Mouse (Mus musculus): ENCODE results near the gene Itgb4.

Itgb4 gene

DNA sequence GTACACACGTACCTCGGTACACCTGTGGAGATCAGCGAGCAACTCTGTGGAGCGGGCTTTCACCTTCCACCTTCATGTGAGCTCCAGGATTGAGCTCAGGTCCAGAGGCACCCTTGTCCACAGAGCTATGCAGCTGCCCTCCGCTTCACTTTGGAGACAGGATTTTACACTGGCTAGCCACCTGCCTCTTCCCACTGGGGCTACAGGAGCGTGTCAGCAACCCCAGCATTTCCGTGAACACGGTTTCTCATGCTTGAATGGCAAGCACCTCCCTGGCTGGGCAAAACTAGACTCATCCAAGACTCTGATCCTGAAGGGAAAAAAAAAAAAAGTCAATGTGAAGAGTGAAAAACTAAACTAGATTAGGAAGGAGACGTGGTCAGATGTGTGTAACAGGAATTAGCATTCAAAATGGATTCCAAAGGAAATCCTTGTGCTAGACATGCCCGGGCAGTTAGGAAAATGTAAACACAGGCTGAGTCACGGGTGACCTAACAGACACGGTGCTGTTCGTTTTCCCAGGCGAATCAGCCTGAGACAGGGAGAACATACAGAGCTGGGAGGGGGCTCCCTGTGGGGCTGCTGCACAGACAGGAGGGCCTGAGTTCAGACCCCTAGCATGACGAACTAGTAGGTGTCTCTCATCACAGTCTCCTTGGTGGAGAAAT is 4.4 kb upstream of the Itgb4 start:
- peak; percentile 38 for DNase-seq

DNA sequence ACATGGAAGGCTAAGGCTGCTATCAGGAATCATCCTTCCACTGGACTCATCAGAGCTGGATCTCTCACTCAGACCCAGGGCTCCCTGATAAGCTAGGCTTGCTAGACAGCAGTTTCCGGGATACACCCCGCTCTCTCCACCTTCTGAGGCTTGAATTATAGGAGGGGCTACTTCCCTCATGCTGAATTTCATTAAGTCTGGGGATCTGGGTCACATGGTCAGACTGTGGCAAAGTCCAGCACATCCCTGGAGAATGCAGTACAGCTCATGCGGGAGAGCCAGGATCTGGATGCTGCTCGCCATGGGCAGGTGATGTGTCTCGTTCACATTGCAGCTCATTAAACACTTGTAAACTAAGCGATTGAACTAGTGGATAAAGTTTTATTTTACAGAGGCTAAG is 3.5 kb upstream of the Itgb4 start:
- peak; percentile 55 for DNase-seq

DNA sequence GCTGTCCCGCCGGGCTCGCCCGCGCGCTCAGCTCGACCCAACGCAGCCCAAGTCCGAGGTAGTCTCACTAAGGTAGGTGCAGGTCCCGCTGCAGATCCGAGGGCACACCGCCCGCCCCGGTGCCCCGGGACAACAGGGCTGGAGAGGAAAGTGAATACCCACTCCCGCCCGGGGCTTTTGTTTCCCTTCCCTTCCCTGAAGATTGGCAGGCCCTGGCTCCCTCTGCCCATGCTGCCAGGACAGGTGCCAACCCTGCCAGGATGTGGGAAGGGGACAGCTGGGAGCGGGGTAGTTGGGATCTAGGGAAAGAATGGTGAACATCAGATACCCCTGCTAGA is 543 bp downstream of the Itgb4 start:
- DNase-seq: no peak

DNA sequence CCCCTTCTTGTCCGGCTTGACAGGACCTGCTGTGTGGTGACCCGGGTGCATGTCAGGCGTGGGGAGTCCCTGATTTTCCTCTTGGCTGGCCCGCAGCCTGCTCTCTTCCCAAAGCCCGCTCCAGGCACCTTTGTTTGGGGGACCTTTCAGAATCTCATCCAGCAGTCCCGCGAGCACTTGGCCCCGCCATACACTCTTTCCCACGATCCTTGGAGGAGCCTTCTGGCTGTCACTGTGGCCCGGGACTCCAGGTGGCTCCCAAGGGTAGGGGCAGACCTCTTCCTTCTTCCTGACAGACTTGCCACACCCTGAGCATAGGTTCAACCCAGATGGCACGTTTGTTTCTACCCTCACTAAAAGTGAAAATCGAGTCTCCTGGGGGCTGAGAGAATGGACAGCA is 1.0 kb downstream of the Itgb4 start:
- no peak for DNase-seq

DNA sequence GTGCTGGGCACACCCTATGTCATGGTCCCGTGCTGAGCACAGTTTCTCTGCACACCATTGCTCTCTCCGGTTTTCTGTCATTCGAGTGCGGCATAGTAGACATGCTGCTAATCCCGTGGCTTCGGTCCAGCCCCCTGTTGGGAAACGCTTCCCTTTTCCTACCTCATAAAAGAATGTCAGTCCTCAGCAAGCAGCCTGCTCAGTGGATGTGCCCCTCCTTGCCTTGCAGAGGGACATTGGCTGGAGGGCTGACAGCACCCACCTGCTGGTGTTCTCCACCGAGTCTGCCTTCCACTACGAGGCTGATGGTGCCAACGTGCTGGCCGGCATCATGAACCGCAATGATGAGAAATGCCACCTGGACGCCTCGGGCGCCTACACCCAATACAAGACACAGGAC is 8.0 kb downstream of the Itgb4 start:
- no peak for DNase-seq

DNA sequence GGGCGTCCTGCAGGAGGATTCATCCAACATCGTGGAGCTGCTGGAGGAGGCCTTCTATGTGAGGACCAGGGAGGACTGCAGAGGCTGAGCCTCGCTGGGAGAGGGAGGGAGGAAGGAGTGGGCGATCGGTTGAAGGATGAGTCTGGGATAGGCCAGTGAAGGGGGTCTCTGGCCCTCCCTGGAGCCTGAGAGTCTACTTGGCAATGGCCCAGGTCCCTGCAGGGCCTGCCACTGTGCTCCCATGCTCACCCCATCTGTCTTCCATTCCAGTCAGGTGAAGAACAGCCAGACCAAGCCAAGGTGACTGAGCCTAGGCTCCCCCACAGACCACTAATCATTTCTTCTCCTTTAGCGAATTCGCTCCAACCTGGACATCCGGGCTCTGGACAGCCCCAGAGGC is 8.8 kb downstream of the Itgb4 start:
- no peak for DNase-seq

DNA sequence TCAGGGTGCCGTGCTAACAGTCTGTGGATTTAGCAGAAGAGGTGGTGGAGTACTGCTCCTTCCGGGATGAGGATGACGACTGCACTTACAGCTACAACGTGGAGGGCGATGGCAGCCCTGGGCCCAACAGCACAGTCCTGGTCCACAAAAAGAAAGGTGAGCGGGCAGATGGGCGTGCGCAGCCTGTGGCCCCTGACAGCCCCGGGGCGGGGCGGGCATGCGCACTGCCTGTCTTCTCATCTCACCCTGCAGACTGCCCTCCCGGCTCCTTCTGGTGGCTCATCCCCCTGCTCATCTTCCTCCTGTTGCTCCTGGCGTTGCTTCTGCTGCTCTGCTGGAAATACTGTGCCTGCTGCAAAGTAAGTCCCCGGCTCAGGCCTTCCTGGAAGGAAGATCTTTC is 15.2 kb downstream of the Itgb4 start:
- no peak for DNase-seq

DNA sequence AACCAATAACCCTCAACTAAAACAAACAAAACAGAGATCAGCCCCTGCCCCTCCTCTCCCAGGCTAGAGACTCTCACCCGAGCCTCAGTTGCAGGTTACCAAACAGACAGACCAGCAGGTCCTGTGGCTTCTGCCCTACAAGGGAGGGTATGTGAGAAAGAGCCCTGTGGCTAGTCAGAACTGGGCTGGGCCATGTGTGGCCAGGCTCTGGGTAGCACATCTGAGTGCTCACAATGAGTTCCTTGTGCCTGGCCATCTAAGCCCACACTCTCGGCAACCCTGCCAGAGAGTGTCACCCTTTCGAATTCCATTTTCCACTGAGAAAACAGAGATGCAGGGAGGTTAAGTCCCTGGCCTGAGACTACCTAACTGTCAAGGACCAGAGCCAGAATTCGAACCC is 17.6 kb downstream of the Itgb4 start:
- DNase-seq: no peak

DNA sequence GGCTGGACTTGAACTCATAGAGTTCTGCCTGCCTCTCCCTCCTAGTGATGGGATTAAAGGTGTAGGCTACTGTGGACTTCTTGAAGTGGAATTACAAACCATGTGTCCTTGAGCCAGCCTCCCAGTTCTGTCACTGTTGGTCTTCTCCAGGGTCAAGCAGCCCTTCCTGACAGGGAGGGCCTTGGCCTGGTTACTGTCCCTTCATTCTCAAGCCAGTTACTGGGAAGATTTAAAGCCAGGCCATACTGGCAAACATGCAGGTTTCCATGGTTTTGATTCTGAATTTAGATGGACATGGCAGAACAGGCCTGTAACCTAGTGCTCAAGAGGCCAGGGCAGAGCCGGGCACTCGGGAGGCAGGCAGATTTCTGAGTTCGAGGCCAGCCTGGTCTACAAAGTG is 20.7 kb downstream of the Itgb4 start:
- DNase-seq: no peak

DNA sequence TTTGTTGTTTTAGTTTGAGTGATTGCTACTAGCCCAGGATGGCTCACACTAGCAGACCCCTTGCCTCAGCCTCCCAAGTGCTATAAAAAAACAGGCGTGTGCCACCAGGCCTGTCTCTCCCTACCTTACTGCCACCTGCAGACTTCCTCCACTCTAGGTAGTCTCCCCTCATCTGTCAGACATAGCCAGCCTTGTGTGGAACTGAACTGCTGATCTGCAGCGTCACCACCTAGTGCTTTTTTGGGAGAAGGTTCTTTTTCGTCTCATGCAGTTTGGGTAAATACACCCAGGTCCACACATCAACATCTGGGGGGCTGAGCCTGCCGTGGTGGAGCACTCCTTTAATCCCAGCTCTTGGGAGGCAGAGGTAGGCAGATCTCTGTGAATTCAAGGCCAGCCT is 22.5 kb downstream of the Itgb4 start:
- no peak for DNase-seq

DNA sequence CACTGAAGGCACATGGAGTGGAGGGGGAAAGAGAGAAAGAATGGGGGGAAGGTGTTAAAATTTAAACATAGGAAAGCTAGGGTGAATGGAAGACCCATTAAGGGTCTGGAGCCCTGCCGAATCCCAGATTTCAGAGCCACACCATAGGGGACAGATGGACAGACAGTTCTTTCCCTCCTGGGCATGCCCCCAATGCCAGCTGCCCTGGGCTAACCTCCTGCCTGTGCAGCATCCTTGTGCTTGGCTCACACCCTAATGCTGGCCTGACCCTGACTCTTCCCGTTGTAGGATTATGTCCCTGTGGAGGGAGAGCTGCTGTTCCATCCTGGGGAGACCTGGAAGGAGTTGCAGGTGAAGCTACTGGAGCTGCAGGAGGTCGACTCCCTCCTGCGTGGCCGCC is 23.2 kb downstream of the Itgb4 start:
- no peak for DNase-seq

DNA sequence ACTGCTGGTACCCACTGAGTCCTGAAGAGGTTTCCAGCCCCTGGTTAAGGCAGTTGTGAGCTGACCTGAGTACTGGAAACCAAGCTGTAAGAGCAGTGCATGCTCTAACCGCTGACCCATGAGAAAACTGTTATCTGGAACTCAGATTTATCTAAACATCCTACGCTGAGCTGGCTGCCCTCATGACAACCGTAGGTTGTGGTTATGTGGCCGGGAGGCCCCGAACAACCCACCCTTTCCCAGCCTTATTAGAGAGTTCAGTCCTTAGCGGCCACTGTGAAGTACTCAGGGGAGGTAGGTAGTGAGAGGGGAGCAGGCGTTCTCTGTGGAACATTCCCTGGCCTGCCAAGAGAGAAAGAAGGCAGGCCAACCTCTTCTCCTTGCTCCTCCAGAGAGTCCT is 24.5 kb downstream of the Itgb4 start:
- DNase-seq: no peak

DNA sequence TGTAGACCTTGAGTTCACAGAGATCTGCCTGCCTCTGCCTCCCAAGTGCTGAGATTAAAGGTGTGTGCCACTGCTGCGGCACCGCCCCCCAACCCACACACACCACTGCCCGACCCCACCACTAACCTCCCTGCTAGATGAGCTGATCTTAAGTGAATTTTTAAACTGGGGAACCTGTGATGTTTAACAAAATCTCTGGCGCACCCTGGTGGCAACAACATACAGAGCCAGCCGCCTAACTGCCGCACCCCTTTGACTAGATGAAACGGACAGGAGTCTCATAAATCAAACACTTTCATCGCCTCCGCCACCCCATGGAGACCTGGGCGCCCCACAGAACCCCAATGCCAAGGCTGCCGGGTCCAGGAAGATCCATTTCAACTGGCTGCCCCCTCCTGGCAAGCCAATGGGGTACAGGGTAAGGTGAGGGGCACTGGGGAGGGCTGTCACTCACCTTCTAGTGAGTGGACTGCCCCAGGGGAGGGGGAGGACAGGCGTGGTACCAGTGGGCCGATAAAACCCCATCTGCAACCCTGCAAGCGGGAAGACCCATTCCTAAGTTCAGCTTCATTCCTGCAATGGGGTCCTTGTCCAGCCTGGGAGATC is 25.1 kb downstream of the Itgb4 start:
- DNase-seq: peak; percentile 90

DNA sequence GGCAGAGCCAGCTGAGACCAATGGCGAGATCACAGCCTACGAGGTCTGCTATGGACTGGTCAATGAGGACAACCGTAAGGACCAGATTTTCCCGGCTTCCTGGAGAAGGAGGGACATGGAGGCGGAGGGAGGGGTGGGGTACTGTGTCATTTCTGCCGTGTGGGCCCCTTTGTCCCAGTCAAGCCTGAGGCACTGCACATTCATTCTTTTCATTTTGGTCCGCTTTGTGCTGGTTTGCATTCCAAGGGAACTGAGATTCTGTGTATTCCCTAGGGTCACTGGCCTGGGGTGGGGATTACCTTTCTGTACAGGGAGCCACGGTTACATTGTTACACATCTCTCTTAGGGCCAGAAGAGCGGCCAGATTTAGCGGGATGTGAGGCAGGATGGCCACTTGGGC is 26.1 kb downstream of the Itgb4 start:
- DNase-seq: no peak

DNA sequence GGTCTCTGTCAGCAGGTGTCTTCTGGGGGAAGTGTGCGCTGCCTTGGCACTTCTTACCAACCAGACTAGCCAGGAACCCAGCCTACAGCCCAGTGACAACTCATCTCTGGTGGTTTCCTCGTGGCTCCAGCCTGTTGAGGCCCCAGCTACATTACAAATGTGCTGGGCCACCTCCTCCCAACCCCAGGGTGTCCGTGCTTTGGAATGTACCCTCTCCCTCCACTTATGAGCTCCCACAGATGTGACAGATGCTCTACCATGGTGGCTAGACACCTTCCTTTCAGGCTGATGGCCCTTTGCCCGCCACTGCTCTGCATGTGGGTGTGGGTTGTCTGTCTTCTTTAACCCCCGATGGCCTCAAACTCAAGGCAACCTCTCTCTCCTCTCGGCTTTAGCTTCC is 27.2 kb downstream of the Itgb4 start:
- DNase-seq: no peak

DNA sequence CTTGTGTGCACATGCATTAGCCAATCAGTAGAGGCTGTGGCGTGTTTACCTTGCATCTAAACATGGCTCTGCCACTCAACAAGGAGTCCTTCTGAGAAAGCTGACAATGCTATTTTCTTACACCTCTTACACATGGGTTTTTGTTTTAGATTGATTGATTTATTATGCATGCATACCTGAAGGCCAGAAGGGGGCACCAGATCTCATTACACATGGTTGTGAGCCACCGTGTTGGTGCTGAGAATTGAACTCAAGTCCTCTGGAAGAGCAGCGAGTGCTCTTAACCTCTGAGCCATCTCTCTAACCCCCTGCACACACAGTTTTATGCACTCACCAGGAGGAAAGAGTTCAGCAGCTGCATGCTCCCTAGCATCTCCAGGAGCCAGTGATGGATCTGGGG is 28.4 kb downstream of the Itgb4 start:
- DNase-seq: no peak

DNA sequence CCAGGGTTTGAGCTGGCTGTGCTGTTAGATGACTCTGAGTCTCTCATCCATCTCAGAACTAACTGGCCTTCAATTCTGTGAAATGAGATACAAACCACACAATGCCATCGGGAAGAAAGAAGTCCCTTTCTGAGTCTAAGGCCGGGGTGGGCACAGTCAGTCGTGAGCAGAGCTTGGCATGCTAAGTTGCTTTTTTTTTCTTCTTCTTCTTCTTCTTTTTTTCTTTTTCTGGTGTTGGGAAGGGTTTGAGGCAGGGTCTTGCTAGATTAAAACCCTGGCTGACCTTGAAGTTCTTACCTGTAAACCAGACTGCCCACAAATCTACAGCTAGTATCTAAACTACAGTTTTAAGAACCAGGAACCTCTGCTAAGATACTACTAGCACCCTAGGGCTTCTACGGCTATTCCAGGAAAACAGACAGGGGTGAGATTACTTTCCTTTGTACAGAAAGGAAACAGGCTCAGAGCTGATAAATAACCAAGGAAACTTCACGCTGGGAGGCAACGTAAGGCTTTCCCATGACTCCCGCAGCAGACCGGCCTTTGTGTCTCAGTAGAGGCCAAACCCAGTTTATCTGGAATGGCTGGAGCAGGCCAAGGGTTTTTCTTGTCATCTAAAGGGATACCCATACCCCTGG is 29.8 kb downstream of the Itgb4 start:
- DNase-seq: no peak

DNA sequence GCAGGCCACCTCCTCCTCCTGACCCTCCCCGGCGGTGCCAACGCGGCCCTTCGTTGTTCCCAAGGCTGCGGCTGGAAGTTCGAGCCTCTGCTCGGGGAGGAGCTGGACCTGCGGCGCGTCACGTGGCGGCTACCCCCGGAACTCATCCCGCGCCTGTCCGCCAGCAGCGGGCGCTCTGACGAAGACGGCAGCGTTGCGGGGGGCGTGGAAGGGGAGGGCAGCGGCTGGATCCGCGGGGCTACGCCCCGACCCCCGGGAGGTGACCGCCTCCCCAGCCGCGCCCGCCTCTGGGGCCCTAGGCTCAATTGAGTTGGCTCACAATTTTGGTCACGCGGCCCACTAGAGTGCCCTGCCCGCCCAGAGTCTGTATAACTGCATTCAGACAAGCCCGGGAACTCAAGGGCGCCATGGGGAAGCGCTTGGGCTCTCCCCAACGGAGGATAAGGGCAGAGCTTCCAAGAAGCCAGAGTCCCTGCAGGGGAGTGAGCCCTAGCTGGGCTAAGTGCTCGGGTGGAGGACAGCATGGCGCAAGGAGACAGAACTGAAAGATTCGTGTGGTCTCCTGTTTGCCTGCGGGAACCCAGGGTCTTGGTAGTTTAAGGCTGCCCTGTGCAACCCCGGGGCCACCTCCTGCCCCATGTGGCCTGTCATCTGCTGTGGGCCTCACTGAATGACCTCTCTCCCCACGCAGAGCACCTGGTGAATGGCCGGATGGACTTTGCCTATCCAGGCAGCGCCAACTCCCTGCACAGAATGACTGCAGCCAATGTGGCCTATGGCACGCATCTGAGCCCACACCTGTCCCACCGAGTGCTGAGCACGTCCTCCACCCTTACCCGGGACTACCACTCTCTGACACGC is 30.6 kb downstream of the Itgb4 start:
- DNase-seq: peak; percentile 90

DNA sequence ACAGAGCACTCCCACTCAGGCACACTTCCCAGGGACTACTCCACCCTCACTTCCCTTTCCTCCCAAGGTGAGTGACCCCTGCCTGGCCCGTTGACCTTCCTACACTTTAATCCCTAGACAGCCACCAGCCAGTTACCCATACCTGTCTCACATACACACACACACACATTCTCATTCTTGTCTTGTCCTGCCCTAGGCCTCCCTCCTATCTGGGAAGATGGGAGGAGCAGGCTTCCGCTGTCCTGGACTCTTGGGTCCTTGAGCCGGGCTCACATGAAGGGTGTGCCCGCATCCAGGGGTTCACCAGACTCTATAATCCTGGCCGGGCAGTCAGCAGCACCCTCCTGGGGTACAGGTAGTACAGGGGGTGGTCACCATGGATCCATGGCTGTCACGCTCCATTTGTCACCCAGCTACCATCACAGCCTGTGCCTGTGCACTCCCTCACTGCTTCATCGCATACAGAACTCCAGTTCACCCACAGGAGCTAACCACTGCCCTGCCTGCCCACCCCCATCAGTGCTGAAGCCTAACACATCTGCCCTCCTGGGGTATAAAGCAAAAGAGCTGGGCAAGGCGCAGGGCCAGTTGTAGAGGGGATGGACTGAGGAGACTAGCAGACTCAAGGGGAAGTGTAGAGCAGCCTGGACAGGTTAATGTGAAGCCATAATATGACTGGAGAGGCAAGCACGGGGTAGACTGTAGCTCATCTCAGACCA is 31.4 kb downstream of the Itgb4 start:
- no peak for DNase-seq

DNA sequence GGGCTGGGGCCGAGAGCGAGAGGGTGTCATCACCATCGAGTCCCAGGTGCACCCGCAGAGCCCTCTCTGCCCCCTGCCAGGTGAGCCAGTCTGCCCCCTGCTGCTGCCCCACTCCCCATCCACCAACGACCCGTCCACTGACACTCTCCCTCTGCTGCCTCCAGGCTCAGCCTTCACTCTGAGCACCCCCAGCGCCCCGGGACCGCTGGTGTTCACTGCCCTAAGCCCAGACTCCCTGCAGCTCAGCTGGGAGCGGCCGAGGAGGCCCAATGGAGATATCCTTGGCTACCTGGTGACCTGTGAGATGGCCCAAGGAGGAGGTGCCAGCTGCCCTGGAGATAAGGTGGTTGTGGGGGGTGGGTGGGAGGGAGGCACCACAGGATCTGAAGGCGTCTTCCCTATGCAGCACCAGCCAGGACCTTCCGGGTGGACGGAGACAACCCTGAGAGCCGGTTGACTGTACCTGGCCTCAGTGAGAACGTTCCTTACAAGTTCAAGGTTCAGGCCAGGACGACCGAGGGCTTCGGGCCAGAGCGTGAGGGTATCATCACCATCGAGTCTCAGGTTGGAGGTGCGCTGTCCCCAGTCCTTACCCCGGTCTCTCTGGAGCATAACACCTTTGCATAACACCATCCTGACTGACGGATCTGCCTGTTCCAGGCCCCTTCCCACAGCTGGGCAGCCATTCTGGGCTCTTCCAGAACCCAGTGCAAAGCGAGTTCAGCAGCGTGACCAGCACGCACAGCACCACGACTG is 32.8 kb downstream of the Itgb4 start:
- peak; percentile 13 for DNase-seq

DNA sequence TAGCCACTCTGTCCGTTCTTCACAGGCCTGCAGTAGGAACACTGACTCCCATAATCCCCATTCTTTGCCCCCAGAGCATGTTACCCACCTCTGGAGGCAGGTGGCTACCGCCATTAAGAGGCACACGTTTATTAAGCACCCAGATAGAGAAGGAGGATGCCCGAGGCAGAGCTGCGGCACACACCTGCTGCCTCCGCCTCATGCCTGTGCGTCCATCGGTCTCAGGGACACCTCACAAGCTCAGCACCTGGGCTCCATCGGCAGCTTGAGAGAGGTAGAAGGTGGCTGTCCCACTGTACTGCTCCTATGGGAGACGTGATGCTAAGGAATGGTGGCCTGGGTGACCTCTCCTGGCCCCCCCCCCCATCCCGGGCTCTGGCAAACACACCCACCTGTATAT is 33.9 kb downstream of the Itgb4 start:
- DNase-seq: no peak

DNA sequence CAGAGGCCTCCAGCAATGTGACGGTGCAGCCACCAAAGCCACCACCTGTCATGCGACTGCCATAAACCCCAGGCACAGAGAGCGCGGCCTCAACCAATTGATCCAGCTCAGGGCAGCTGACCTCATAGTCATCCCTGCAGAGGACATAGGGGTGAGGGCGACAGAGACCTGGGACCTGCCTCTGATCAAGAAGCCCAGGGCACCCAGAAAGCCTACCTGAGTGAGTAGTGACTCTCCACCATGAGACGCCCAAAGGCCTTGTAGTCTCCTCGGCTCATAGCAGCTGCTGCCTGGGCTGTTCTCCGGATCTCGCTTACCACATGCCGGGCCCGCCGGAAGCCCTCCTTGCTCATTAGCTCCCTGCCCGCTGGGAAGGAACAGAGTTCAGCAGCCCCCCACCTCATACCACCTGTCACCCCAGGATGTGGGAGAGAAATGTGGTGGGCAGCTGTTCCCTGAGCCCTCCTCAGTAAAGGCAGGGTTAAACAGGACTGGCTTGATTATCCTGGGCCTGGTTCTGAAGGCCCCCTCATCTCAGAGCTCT is 34.4 kb downstream of the Itgb4 start:
- no peak for DNase-seq
